Mouse (Mus musculus) spleen, embryonic (tissue): ENCODE results near the gene Map3k7cl.

Source experiments
- CTCF ChIA-PET: fragments of 350-600 bp; sonication (Branson Sonifier 250); formaldehyde crosslinking; loops from one replicate; lab custom pipeline; 2022; lab: Charles Lee

Map3k7cl gene

GRCm38 (mm10) chr16:87585548-87586262 lies 32.6 kb downstream of the Map3k7cl start:
- CTCF ChIA-PET = interaction anchor here (0.5 to 0.7 kb wide), 2 partner anchors 70 to 164 kb away, joined by 7 read pairs; no protein-coding TSS in a partner anchor

GRCm38 (mm10) chr16:87587843-87588242 lies 34.7 kb downstream of the Map3k7cl start:
- CTCF ChIA-PET = no interaction called here

- CTCF ChIA-PET = no interaction called here
These were observed 41.0 kb downstream of the Map3k7cl start for GRCm38 (mm10) chr16:87594145-87594544.

- CTCF ChIA-PET = interaction anchor here (0.7 kb wide), 1 partner anchor 102 kb away, joined by 13 read pairs; no protein-coding TSS in a partner anchor
These were observed 42.0 kb downstream of the Map3k7cl start for GRCm38 (mm10) chr16:87595149-87595548.

GRCm38 (mm10) chr16:87602717-87603526 lies 49.8 kb downstream of the Map3k7cl start:
- CTCF ChIA-PET = interaction anchor here (0.6 kb wide), 1 partner anchor 23 kb away, joined by 4 read pairs; no protein-coding TSS in a partner anchor

- CTCF ChIA-PET = interaction anchor here (0.6 kb wide), 1 partner anchor 22 kb away, joined by 4 read pairs; no protein-coding TSS in a partner anchor
These were observed 50.9 kb downstream of the Map3k7cl start for GRCm38 (mm10) chr16:87604002-87604401.

GRCm38 (mm10) chr16:87604883-87605282 lies 51.8 kb downstream of the Map3k7cl start:
- CTCF ChIA-PET = no interaction called here

GRCm38 (mm10) chr16:87607383-87607782 lies 54.3 kb downstream of the Map3k7cl start:
- CTCF ChIA-PET = no interaction called here

GRCm38 (mm10) chr16:87607959-87608358 lies 54.8 kb downstream of the Map3k7cl start:
- CTCF ChIA-PET = interaction anchor here (0.6 kb wide), 2 partner anchors 138 to 171 kb away, joined by 4 read pairs; no protein-coding TSS in a partner anchor

GRCm38 (mm10) chr16:87610142-87610541 lies 57.0 kb downstream of the Map3k7cl start:
- CTCF ChIA-PET = no interaction called here

- CTCF ChIA-PET = no interaction called here
These were observed 57.6 kb downstream of the Map3k7cl start for GRCm38 (mm10) chr16:87610556-87611295.

- CTCF ChIA-PET = interaction anchor here (0.5 kb wide), 1 partner anchor 58 kb away, joined by 4 read pairs; no protein-coding TSS in a partner anchor
These were observed 58.3 kb downstream of the Map3k7cl start for GRCm38 (mm10) chr16:87611420-87611819.

GRCm38 (mm10) chr16:87612218-87612838 lies 59.2 kb downstream of the Map3k7cl start:
- CTCF ChIA-PET = no interaction called here

GRCm38 (mm10) chr16:87617377-87617776 lies 64.2 kb downstream of the Map3k7cl start:
- CTCF ChIA-PET = no interaction called here

GRCm38 (mm10) chr16:87621246-87621645 lies 68.1 kb downstream of the Map3k7cl start:
- CTCF ChIA-PET = no interaction called here

GRCm38 (mm10) chr16:87623881-87624280 lies 70.8 kb downstream of the Map3k7cl start:
- CTCF ChIA-PET = no interaction called here

- CTCF ChIA-PET = no interaction called here
These were observed 71.8 kb downstream of the Map3k7cl start for GRCm38 (mm10) chr16:87624937-87625336.

GRCm38 (mm10) chr16:87625341-87625740 lies 72.2 kb downstream of the Map3k7cl start:
- CTCF ChIA-PET = no interaction called here

- CTCF ChIA-PET = interaction anchor here (0.7 kb wide), 1 partner anchor 22 kb away, joined by 4 read pairs; no protein-coding TSS in a partner anchor
These were observed 72.7 kb downstream of the Map3k7cl start for GRCm38 (mm10) chr16:87625816-87626215.

GRCm38 (mm10) chr16:87626696-87627095 lies 73.6 kb downstream of the Map3k7cl start:
- CTCF ChIA-PET = no interaction called here

- CTCF ChIA-PET = no interaction called here
These were observed 81.6 kb downstream of the Map3k7cl start for GRCm38 (mm10) chr16:87634709-87635108.
